ENCODE assay signal across 24 mouse cellular contexts in the genomic region with DNA sequence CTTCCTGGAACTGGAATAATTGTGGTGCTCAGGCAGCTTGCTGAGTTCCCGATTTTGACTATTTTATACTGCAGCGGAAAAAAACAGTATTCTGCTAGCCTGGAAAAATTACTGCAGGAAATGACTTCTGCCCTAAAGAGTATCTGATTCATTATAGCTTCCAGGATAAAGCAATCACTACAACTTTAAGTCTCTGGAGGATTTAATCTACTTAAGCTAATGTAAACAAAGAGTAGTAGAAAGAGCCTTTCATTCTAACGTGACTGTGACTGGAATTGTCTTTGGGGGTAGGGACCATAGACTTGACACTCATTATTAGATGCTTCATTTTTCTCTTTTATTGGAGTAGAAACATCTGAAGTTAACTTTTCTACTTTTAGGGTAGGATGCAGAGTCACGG.
A peak's percentile ranks its signal among the peaks of the same experiment; 100 is the strongest.
DNase-seq lines count a peak whose midpoint lies in the region; ATAC-seq and TF ChIP-seq lines count a peak whose summit lies in the region.
"Had no signal": no experiment of that assay in that cellular context is flagged by ENCODE, and none has a peak within 500 bp of the region (broad histone marks: within the 10 kb centered on the region; RNA-seq: fewer than 3 reads in every experiment).

No protein-coding gene starts in this region.

- no peaks in the 10 kb centered on the region for H3K27me3 ChIP-seq in kidney, embryonic 14.5 days (ENCODE audit: control insufficient read depth, insufficient read depth, low read length)
- no peaks in the 10 kb centered on the region for H3K27me3 ChIP-seq in kidney, postnatal 0 days (ENCODE audit: insufficient read depth, low read length)
- no peaks in the 10 kb centered on the region for H3K27me3 ChIP-seq in lung, embryonic 16.5 days (ENCODE audit: control insufficient read depth, insufficient read depth, low read depth, low read length)
- H3K27me3 ChIP-seq: embryonic facial prominence, embryonic 15.5 days; hindbrain, embryonic 12.5 days; hindbrain, embryonic 15.5 days had no signal

- ATAC-seq in kidney, embryonic 14.5 days (ENCODE audit: low FRiP score, low TSS enrichment), result peak; percentile 60; the same call in 1 of the 2 replicates
- ATAC-seq in kidney, postnatal 0 days (replicated peaks; ENCODE audit: low FRiP score, low read depth), result no peak; the same call in 1 of the 2 replicates
- peak; percentile 41; the same call in 1 of the 2 replicates for ATAC-seq in lung, embryonic 16.5 days (ENCODE audit: low read depth)
- ATAC-seq: activated CD4-positive, CD25-positive, alpha-beta regulatory T cell, adult 4 months; forebrain, embryonic 14.5 days; forebrain, postnatal 0 days had no signal

- H3K27ac ChIP-seq in kidney, embryonic 14.5 days (ENCODE audit: low read depth, low read length), result no peak overlapping the region
- no peak overlapping the region for H3K27ac ChIP-seq in kidney, postnatal 0 days
- H3K27ac ChIP-seq in lung, embryonic 16.5 days (ENCODE audit: low read length), result no peak overlapping the region
- H3K27ac ChIP-seq: embryonic facial prominence, embryonic 15.5 days; gastrocnemius, adult 2 months; hindbrain, embryonic 12.5 days; hindbrain, embryonic 15.5 days had no signal

- no peak overlapping the region for H3K4me3 ChIP-seq in kidney, embryonic 14.5 days (ENCODE audit: low read length)
- H3K4me3 ChIP-seq in kidney, postnatal 0 days (replicated peaks; ENCODE audit: low read depth, low read length), result no peak overlapping the region
- H3K4me3 ChIP-seq in lung, embryonic 16.5 days (ENCODE audit: low read length), result no peak overlapping the region
- H3K4me3 ChIP-seq: embryonic facial prominence, embryonic 15.5 days; gastrocnemius, adult 2 months; hindbrain, embryonic 12.5 days; hindbrain, embryonic 15.5 days had no signal

- no peaks in the 10 kb centered on the region for H3K36me3 ChIP-seq in kidney, embryonic 14.5 days (ENCODE audit: control insufficient read depth, insufficient read depth, low read length)
- H3K36me3 ChIP-seq in kidney, postnatal 0 days (ENCODE audit: insufficient read depth, low read length), result no peaks in the 10 kb centered on the region
- H3K36me3 ChIP-seq in lung, embryonic 16.5 days (ENCODE audit: control insufficient read depth, insufficient read depth, low read length), result no peaks in the 10 kb centered on the region
- H3K36me3 ChIP-seq: embryonic facial prominence, embryonic 15.5 days; hindbrain, embryonic 12.5 days; hindbrain, embryonic 15.5 days had no signal

- no peak overlapping the region for H3K9ac ChIP-seq in kidney, embryonic 14.5 days (ENCODE audit: low read depth, low read length)
- no peak overlapping the region for H3K9ac ChIP-seq in kidney, postnatal 0 days (ENCODE audit: low read depth, low read length)
- H3K9ac ChIP-seq in lung, embryonic 16.5 days (ENCODE audit: low read length), result no peak overlapping the region
- H3K9ac ChIP-seq: embryonic facial prominence, embryonic 15.5 days; forebrain, postnatal 0 days; hindbrain, embryonic 12.5 days; hindbrain, embryonic 15.5 days had no signal

- H3K4me2 ChIP-seq in kidney, embryonic 14.5 days (replicated peaks; ENCODE audit: low read depth, low read length), result no peak overlapping the region
- no peak overlapping the region for H3K4me2 ChIP-seq in kidney, postnatal 0 days (ENCODE audit: low read length)
- no peak overlapping the region for H3K4me2 ChIP-seq in lung, embryonic 16.5 days (ENCODE audit: low read depth, low read length)
- H3K4me2 ChIP-seq: embryonic facial prominence, embryonic 15.5 days; heart, embryonic 11.5 days; hindbrain, embryonic 12.5 days; hindbrain, embryonic 15.5 days had no signal

- no peak for TF ChIP-seq CTCF in kidney, postnatal 0 days (IDR thresholded peaks at IDR 0.05; ENCODE audit: low read depth)

- no peaks in the 10 kb centered on the region for H3K9me3 ChIP-seq in kidney, embryonic 14.5 days (ENCODE audit: control insufficient read depth, low read length)
- H3K9me3 ChIP-seq in kidney, postnatal 0 days (replicated peaks; ENCODE audit: low read length), result no peaks in the 10 kb centered on the region
- no peaks in the 10 kb centered on the region for H3K9me3 ChIP-seq in lung, embryonic 16.5 days (ENCODE audit: control insufficient read depth, low read length)
- H3K9me3 ChIP-seq: embryonic facial prominence, embryonic 15.5 days; hindbrain, embryonic 12.5 days; hindbrain, embryonic 15.5 days had no signal

- WGBS in kidney, embryonic 14.5 days, result 42% methylated on average over 4 of the region's 4 CpGs
- WGBS in kidney, postnatal 0 days, result 35% methylated on average over 4 of the region's 4 CpGs
- WGBS in lung, embryonic 16.5 days, result 23% methylated on average over 4 of the region's 4 CpGs

- H3K4me1 ChIP-seq in kidney, embryonic 14.5 days (ENCODE audit: control insufficient read depth, insufficient read depth, low read length), result no peaks in the 10 kb centered on the region
- no peaks in the 10 kb centered on the region for H3K4me1 ChIP-seq in kidney, postnatal 0 days (replicated peaks; ENCODE audit: insufficient read depth, low read length)
- H3K4me1 ChIP-seq in lung, embryonic 16.5 days (replicated peaks; ENCODE audit: control insufficient read depth, insufficient read depth, low read length), result peaks cover 3% of the 10 kb centered on the region; the same call in 1 of the 2 replicates
- H3K4me1 ChIP-seq: embryonic facial prominence, embryonic 15.5 days; hindbrain, embryonic 12.5 days; hindbrain, embryonic 15.5 days had no signal

- peak; percentile 1 for DNase-seq in embryo, embryonic 10.5 days (ENCODE audit: low spot score)
- DNase-seq in embryo, embryonic 10 days (ENCODE audit: low spot score), result no peak
- no peak for DNase-seq in kidney, postnatal 25 days
- peak; percentile 82 for DNase-seq in kidney, postnatal 0 days (ENCODE audit: low spot score)
- DNase-seq in kidney, postnatal 36 days, result no peak
- DNase-seq in lung, postnatal 14 days, result no peak
- DNase-seq: adrenal gland, adult 8-10 months; adrenal gland, postnatal 25 days; cerebellum, adult 11-12 months; cerebellum, adult 8-10 months; cerebellum, postnatal 10 days; cerebellum, postnatal 36 days; forebrain, postnatal 0 days; gastrocnemius, adult 2 months; gastrocnemius, postnatal 14 days; heart, adult 11 months had no signal

Comparison
In these comparisons a context has a peak if more than half of its experiments do, and no peak if none do; other contexts are left out.
1. DNase-seq: peak in embryo, embryonic 10.5 days (single experiment) and kidney, postnatal 0 days (single experiment); none in embryo, embryonic 10 days (single experiment), kidney, postnatal 25 days (0 of 2), kidney, postnatal 36 days (0 of 2) and lung, postnatal 14 days (single experiment).